Mouse (Mus musculus): Measurements from ENCODE around the gene Zfp366. TPM values are rescaled to one million over a fixed set of nuclear protein-coding genes. Genes with fewer than 3 reads are reported as not detected.

Gene Zfp366
- polyA plus RNA-seq, 1 experiment from 2014 or later: 0.87 TPM

DNA sequence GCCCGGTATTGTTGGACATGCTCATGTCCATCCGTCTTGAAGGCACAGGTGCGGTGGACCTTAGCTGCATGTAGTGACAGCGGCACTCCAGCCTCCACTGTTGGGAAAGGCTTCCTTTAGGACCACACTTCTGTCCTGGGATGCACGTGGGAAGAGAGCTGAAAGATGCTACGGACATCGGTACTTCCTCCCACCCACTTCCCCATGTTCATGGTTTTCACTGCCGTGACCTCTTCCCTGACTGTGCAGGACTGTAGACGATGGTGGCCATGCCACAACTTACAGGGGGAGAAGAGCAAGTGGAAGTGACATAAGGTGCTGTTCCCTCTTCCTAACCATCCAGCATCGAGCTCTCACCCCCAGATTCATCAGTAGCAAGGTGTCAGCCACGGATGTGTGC, 2.8 kb downstream of the Zfp366 start:
- no peaks in the 10 kb centered on the region for H3K9me3 ChIP-seq (replicated peaks)
- no peak overlapping the region for H3K9ac ChIP-seq (replicated peaks)
- no peak overlapping the region for H3K4me2 ChIP-seq
- WGBS: 93% methylated on average over 11 of the region's 11 CpGs
- H3K4me3 ChIP-seq (replicated peaks): no peak overlapping the region
- H3K4me1 ChIP-seq: peaks cover 24% of the 10 kb centered on the region
- no peaks in the 10 kb centered on the region for H3K36me3 ChIP-seq
- no peaks in the 10 kb centered on the region for H3K27me3 ChIP-seq (replicated peaks)
- ATAC-seq (ENCODE audit: low FRiP score): no peak
- H3K27ac ChIP-seq (replicated peaks): no peak overlapping the region

GRCm38 (mm10) chr13:99188625-99189024, 4.0 kb downstream of the Zfp366 start:
- Histone ChIP-seq H3K4me2 (no peak overlapping the region), H3K36me3 (no peaks in the 10 kb centered on the region), H3K9ac (replicated peaks) (no peak overlapping the region), H3K4me1 (peaks cover 24% of the 10 kb centered on the region), H3K27me3 (replicated peaks) (no peaks in the 10 kb centered on the region), H3K4me3 (replicated peaks) (no peak overlapping the region), H3K9me3 (replicated peaks) (no peaks in the 10 kb centered on the region), H3K27ac (replicated peaks) (0 out of 2 replicates have a peak overlapping the region, but pooled peaks have one; percentile 18)
- ATAC-seq (ENCODE audit: low FRiP score): no peak
- 53% methylated on average over 8 of the region's 8 CpGs for WGBS

- Histone ChIP-seq H3K9me3 (replicated peaks) (no peaks in the 10 kb centered on the region), H3K4me1 (peaks cover 21% of the 10 kb centered on the region), H3K27ac (replicated peaks) (no peak overlapping the region), H3K36me3 (no peaks in the 10 kb centered on the region), H3K4me2 (no peak overlapping the region), H3K27me3 (replicated peaks) (no peaks in the 10 kb centered on the region), H3K9ac (replicated peaks) (no peak overlapping the region), H3K4me3 (replicated peaks) (no peak overlapping the region)
- no peak for ATAC-seq (ENCODE audit: low FRiP score)
- WGBS: 74% methylated on average over 3 of the region's 3 CpGs
These were observed 5.0 kb downstream of the Zfp366 start for GRCm38 (mm10) chr13:99189671-99190070.

GRCm38 (mm10) chr13:99190466-99190865, 5.8 kb downstream of the Zfp366 start:
- no peak overlapping the region; the same call in 1 of the 2 replicates for H3K27ac ChIP-seq (replicated peaks)
- no peak overlapping the region for H3K4me3 ChIP-seq (replicated peaks)
- no peak overlapping the region for H3K4me2 ChIP-seq
- 78% methylated on average over 11 of the region's 11 CpGs for WGBS
- no peaks in the 10 kb centered on the region for H3K27me3 ChIP-seq (replicated peaks)
- no peaks in the 10 kb centered on the region for H3K9me3 ChIP-seq (replicated peaks)
- ATAC-seq (ENCODE audit: low FRiP score): no peak
- H3K4me1 ChIP-seq: peaks cover 21% of the 10 kb centered on the region
- no peaks in the 10 kb centered on the region for H3K36me3 ChIP-seq
- no peak overlapping the region for H3K9ac ChIP-seq (replicated peaks)

DNA sequence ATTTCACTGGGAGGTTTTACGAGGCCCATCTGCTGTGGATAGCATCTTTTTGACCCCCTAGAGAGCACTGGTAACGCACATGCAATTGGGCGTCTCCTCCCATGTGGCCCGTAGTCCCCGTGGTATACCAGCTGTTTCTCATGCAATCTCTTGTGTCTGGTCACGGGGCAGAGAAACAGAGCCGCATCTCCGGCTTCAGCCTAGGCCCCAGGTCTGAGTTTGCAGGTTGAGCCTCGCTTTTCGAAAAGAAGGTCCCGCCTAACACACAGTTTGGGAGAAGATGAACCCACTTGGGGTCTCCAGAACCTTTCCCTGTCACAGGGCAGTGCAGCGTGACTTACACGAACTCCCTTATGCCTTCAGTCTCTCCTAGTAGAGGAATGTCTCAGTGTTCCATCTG, 6.4 kb downstream of the Zfp366 start:
- Histone ChIP-seq H3K9me3 (replicated peaks) (no peaks in the 10 kb centered on the region), H3K27ac (replicated peaks) (no peak overlapping the region), H3K4me2 (no peak overlapping the region), H3K9ac (replicated peaks) (no peak overlapping the region), H3K27me3 (replicated peaks) (no peaks in the 10 kb centered on the region), H3K36me3 (no peaks in the 10 kb centered on the region), H3K4me1 (peaks cover 21% of the 10 kb centered on the region), H3K4me3 (replicated peaks) (no peak overlapping the region)
- 78% methylated on average over 13 of the region's 13 CpGs for WGBS
- ATAC-seq (ENCODE audit: low FRiP score): no peak

DNA sequence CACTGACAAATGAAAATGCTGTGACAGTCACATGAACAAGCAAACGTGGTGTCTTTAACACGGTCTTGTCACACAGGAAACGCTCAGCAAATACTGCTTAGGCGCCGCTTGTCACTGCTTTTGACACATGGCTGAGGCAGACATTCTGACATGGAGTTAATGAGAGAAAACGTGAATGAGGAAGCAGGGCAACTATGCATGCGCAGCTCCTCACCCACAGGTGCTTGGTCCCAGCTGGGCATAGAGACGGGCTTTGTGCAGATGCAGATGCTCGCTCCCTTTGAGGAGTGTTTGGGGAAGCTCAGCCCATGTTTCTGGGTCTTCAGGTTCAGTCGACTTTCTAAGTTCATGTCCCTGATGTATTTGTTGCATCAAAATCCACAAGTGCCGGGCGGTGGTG, 11.7 kb downstream of the Zfp366 start:
- WGBS: 84% methylated on average over 12 of the region's 12 CpGs
- Histone ChIP-seq H3K4me1 (0 out of 2 replicates have a peak, but pooled peaks cover 6% of the 10 kb centered on the region), H3K27ac (replicated peaks) (no peak overlapping the region), H3K27me3 (replicated peaks) (no peaks in the 10 kb centered on the region), H3K36me3 (no peaks in the 10 kb centered on the region), H3K9ac (replicated peaks) (no peak overlapping the region), H3K9me3 (replicated peaks) (no peaks in the 10 kb centered on the region), H3K4me2 (no peak overlapping the region), H3K4me3 (replicated peaks) (no peak overlapping the region)
- ATAC-seq (ENCODE audit: low FRiP score): no peak

DNA sequence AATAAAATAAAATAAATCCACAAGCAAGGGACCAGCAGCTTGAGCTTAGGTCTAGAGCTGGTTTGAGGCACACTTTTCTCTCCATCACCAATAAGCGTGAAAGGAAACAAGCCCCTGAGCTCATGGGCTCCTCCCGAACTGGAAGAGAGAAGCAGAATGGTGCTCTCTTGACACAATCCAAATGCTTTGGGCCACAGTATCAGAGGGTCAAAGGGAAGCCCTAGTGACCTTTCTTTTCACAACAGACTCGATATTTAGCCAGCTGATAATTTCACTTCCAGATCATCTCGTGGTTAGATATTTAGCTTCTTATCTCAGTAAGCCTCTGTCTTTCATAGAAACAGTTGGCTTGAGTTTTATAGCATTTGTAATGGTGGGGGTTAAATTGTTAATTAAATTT, 12.2 kb downstream of the Zfp366 start:
- no peaks in the 10 kb centered on the region for H3K27me3 ChIP-seq (replicated peaks)
- H3K9ac ChIP-seq (replicated peaks): no peak overlapping the region
- no peaks in the 10 kb centered on the region for H3K9me3 ChIP-seq (replicated peaks)
- no peak overlapping the region for H3K4me2 ChIP-seq
- no peak for ATAC-seq (ENCODE audit: low FRiP score)
- H3K4me3 ChIP-seq (replicated peaks): no peak overlapping the region
- WGBS: 84% methylated on average over 4 of the region's 4 CpGs
- no peak overlapping the region for H3K27ac ChIP-seq (replicated peaks)
- H3K4me1 ChIP-seq: 0 out of 2 replicates have a peak, but pooled peaks cover 2% of the 10 kb centered on the region
- H3K36me3 ChIP-seq: no peaks in the 10 kb centered on the region

DNA sequence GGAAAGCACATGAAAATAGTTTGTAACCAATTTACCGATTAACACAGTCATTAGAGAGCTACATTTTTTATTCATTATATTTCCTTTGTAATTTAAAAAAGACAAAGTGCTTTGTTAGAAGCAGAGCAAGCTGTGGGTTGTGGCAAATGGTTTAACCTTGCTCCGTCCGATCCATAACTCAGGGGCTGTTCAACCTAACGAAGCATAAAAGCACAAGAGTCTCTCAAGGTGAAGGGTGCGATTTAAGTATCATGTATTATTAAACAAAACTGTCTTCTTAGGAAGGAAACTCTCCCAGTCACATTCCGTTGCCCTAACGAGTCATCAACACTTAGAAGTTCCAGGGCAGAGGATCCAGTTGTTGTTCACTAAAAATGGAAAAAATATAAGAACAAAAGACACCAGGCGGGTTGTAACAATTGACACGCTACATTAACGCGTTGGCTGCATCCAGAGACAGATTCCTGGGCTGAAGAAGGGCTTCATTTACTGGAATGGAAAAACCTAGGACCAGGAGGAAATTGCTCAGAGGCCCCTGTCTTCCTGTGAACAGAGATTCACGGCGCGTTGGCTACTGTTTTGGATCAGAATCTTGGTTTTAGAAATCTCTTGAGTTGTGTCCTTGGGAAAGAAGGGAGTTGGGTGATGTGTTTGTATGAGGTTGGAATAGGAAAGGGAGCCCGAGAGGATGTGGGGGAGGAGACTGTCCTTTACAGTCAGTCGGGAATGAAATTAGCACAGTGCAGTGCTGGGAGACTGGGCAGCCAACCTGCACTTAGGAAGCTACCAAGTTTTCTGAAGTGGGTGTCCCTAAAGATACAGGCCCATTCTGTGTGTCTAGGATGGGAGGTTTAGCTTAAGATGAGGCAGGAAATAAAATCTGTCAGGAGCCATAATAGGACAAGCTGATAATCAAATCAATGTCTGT, 17.3 kb downstream of the Zfp366 start:
- no peak overlapping the region for H3K4me3 ChIP-seq (replicated peaks)
- 55% methylated on average over 16 of the region's 16 CpGs for WGBS
- ATAC-seq (ENCODE audit: low FRiP score): no peak
- H3K4me1 ChIP-seq: no peaks in the 10 kb centered on the region
- H3K36me3 ChIP-seq: no peaks in the 10 kb centered on the region
- no peak overlapping the region for H3K27ac ChIP-seq (replicated peaks)
- H3K27me3 ChIP-seq (replicated peaks): no peaks in the 10 kb centered on the region
- no peaks in the 10 kb centered on the region for H3K9me3 ChIP-seq (replicated peaks)
- H3K4me2 ChIP-seq: no peak overlapping the region
- H3K9ac ChIP-seq (replicated peaks): no peak overlapping the region

- no peaks in the 10 kb centered on the region for H3K27me3 ChIP-seq (replicated peaks)
- no peak for ATAC-seq (ENCODE audit: low FRiP score)
- no peak overlapping the region for H3K4me3 ChIP-seq (replicated peaks)
- no peaks in the 10 kb centered on the region for H3K36me3 ChIP-seq
- H3K4me1 ChIP-seq: no peaks in the 10 kb centered on the region
- no peak overlapping the region for H3K27ac ChIP-seq (replicated peaks)
- no peak overlapping the region for H3K4me2 ChIP-seq
- H3K9me3 ChIP-seq (replicated peaks): no peaks in the 10 kb centered on the region
- WGBS: 93% methylated on average over 9 of the region's 9 CpGs
- no peak overlapping the region for H3K9ac ChIP-seq (replicated peaks)
These were observed 22.6 kb downstream of the Zfp366 start for GRCm38 (mm10) chr13:99207214-99207613.

DNA sequence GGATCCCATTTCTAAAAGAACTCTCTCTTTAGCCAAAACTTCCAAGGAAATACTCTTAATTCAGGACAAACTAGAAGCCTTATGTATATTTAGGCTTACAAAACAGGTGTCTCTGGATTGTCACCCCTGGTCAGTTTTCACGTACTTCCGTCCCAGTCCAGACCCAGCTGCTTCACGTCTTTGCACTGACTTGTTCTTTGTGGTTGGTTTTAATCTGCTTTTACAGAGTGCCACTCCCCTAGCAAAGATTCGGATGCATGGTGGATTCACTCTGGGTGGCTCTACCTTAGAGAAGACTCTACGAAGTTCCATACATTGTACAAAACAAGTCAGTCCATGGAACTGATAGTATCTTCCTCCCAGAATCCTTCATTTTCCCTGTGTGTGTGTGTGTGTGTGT, 25.2 kb downstream of the Zfp366 start:
- ATAC-seq (ENCODE audit: low FRiP score): no peak

GRCm38 (mm10) chr13:99210837-99211236, 26.2 kb downstream of the Zfp366 start:
- no peaks in the 10 kb centered on the region for H3K27me3 ChIP-seq (replicated peaks)

More for the DNA sequence above, 25.2 kb downstream of the Zfp366 start:
- no peaks in the 10 kb centered on the region for H3K4me1 ChIP-seq
- no peaks in the 10 kb centered on the region for H3K9me3 ChIP-seq (replicated peaks)
- H3K4me3 ChIP-seq (replicated peaks): no peak overlapping the region
- no peaks in the 10 kb centered on the region for H3K36me3 ChIP-seq
- no peaks in the 10 kb centered on the region for H3K27me3 ChIP-seq (replicated peaks)
- WGBS: 92% methylated on average over 5 of the region's 5 CpGs
- H3K27ac ChIP-seq (replicated peaks): no peak overlapping the region
- no peak overlapping the region for H3K9ac ChIP-seq (replicated peaks)
- no peak overlapping the region for H3K4me2 ChIP-seq

GRCm38 (mm10) chr13:99212976-99213375, 28.4 kb downstream of the Zfp366 start:
- Histone ChIP-seq H3K36me3 (no peaks in the 10 kb centered on the region), H3K27me3 (replicated peaks) (no peaks in the 10 kb centered on the region), H3K4me2 (no peak overlapping the region), H3K9ac (replicated peaks) (no peak overlapping the region), H3K27ac (replicated peaks) (no peak overlapping the region), H3K9me3 (replicated peaks) (no peaks in the 10 kb centered on the region), H3K4me1 (no peaks in the 10 kb centered on the region), H3K4me3 (replicated peaks) (no peak overlapping the region)
- no peak for ATAC-seq (ENCODE audit: low FRiP score)
- 83% methylated on average over 5 of the region's 5 CpGs for WGBS

More at GRCm38 (mm10) chr13:99210837-99211236, 26.2 kb downstream of the Zfp366 start:
- no peaks in the 10 kb centered on the region for H3K9me3 ChIP-seq (replicated peaks)
- H3K4me1 ChIP-seq: no peaks in the 10 kb centered on the region
- H3K9ac ChIP-seq (replicated peaks): no peak overlapping the region
- H3K4me2 ChIP-seq: no peak overlapping the region
- no peak overlapping the region for H3K27ac ChIP-seq (replicated peaks)
- no peak overlapping the region for H3K4me3 ChIP-seq (replicated peaks)
- ATAC-seq (ENCODE audit: low FRiP score): no peak
- no peaks in the 10 kb centered on the region for H3K36me3 ChIP-seq
- WGBS: 75% methylated on average over 5 of the region's 5 CpGs
